Mouse (Mus musculus) layer of hippocampus, adult 11-12 months (tissue): ENCODE results near the gene Arrdc5.
"Not testable (repeated sequence)": the region's sequence is repeated elsewhere in the genome, so short reads cannot be mapped to it uniquely, and the experiment has no call there.

Experiments
- DNase-seq: peaks from one replicate; pipeline ENCODE4 v3.0.0; 2022; ENCODE audit warnings: low spot score

Arrdc5 gene

GRCm38 (mm10) chr17:56278340-56278739 lies 21.7 kb downstream of the Arrdc5 start:
- no peak for DNase-seq

GRCm38 (mm10) chr17:56277567-56277893 lies 22.6 kb downstream of the Arrdc5 start:
- DNase-seq, result no peak

GRCm38 (mm10) chr17:56276643-56277566 lies 23.2 kb downstream of the Arrdc5 start, which contains the start of gene Ticam1:
Ticam1 (minus strand) TSS chr17:56276786.
- DNase-seq, result peak; percentile 87

GRCm38 (mm10) chr17:56275842-56276480 lies 24.1 kb downstream of the Arrdc5 start:
- DNase-seq, result no peak

- no peak for DNase-seq
Observed at GRCm38 (mm10) chr17:56273986-56274385, 26.1 kb downstream of the Arrdc5 start.

GRCm38 (mm10) chr17:56273482-56273881 lies 26.6 kb downstream of the Arrdc5 start:
- DNase-seq, result no peak

- DNase-seq, result no peak
Observed at GRCm38 (mm10) chr17:56272644-56273043, 27.4 kb downstream of the Arrdc5 start.

- DNase-seq, result no peak
Observed at GRCm38 (mm10) chr17:56271609-56272253, 28.4 kb downstream of the Arrdc5 start.

- no peak for DNase-seq
Observed at GRCm38 (mm10) chr17:56269741-56270140, 30.3 kb downstream of the Arrdc5 start.

- peak; percentile 77 for DNase-seq
Observed at GRCm38 (mm10) chr17:56269153-56269630, 30.9 kb downstream of the Arrdc5 start.

GRCm38 (mm10) chr17:56266271-56266670 lies 33.8 kb downstream of the Arrdc5 start:
- DNase-seq, result peak; percentile 78

GRCm38 (mm10) chr17:56265869-56266268 lies 34.2 kb downstream of the Arrdc5 start:
- no peak for DNase-seq

GRCm38 (mm10) chr17:56265011-56265410 lies 35.1 kb downstream of the Arrdc5 start:
- peak; percentile 51 for DNase-seq

- DNase-seq, result peak; percentile 89
Observed at GRCm38 (mm10) chr17:56264020-56264419, 36.1 kb downstream of the Arrdc5 start.

- DNase-seq, result no peak
Observed at GRCm38 (mm10) chr17:56262645-56263094, 37.4 kb downstream of the Arrdc5 start.

- no peak for DNase-seq
Observed at GRCm38 (mm10) chr17:56261166-56261565, 38.9 kb downstream of the Arrdc5 start.

GRCm38 (mm10) chr17:56259301-56260037 lies 40.6 kb downstream of the Arrdc5 start:
- no peak for DNase-seq

- DNase-seq, result not testable (repeated sequence)
Observed at GRCm38 (mm10) chr17:56258812-56259211, 41.3 kb downstream of the Arrdc5 start.

- DNase-seq, result not testable (repeated sequence)
Observed at GRCm38 (mm10) chr17:56258269-56258668, 41.8 kb downstream of the Arrdc5 start.

GRCm38 (mm10) chr17:56257181-56257894 lies 42.7 kb downstream of the Arrdc5 start:
- peak; percentile 36 for DNase-seq
